Mouse (Mus musculus) central nervous system, embryonic 11.5 days (tissue): ENCODE measurements around the gene Fndc8. TPM values are rescaled to one million over a fixed set of nuclear protein-coding genes. Genes with fewer than 3 reads are reported as not detected.

Experiments used
- polyA plus RNA-seq: library from polyadenylated mRNA; depleted of rRNA; stranded (reverse); fragments of >200 nt; gene quantifications from 2 replicates; pipeline ENCODE4 v1.2.3, GENCODE M21; 2012; rRNA removed

Gene Fndc8
- 0.04 TPM in 1 of 2 replicates, not detected in the other for polyA plus RNA-seq

GRCm38 (mm10) chr11:82891936-82892335 is at the start of gene Fndc8:
Gene Fndc8, plus strand, starts transcription at chr11:82892124.

DNA sequence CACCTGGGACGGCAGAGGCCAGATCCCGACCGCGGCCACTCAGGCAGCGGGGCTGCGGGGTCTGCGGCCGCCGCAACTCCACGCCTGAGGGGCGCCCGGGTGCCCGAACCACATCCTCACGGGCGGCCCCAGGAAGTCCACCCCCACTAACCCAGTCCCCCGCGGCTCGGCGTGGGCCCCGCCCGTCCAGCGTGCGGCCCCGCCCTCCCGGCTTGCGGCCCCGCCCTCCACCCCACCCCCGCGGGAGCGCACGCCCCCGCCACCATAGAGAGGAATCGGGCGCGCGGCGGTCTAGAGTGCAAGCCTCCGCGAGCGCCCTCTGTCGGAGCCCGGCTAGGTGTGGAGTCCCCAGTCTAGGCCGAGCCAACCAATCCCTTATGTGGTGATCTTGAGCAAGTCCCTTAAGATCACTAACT is 20.9 kb upstream of the Fndc8 start, which contains the start of gene Rffl:
Gene Rffl, minus strand, starts transcription at position 180 of the 416 bp plus-strand sequence.

GRCm38 (mm10) chr11:82890342-82890762 is 1.6 kb upstream of the Fndc8 start, which contains the start of gene Rad51d:
Gene Rad51d, minus strand, starts transcription at chr11:82890614.

DNA sequence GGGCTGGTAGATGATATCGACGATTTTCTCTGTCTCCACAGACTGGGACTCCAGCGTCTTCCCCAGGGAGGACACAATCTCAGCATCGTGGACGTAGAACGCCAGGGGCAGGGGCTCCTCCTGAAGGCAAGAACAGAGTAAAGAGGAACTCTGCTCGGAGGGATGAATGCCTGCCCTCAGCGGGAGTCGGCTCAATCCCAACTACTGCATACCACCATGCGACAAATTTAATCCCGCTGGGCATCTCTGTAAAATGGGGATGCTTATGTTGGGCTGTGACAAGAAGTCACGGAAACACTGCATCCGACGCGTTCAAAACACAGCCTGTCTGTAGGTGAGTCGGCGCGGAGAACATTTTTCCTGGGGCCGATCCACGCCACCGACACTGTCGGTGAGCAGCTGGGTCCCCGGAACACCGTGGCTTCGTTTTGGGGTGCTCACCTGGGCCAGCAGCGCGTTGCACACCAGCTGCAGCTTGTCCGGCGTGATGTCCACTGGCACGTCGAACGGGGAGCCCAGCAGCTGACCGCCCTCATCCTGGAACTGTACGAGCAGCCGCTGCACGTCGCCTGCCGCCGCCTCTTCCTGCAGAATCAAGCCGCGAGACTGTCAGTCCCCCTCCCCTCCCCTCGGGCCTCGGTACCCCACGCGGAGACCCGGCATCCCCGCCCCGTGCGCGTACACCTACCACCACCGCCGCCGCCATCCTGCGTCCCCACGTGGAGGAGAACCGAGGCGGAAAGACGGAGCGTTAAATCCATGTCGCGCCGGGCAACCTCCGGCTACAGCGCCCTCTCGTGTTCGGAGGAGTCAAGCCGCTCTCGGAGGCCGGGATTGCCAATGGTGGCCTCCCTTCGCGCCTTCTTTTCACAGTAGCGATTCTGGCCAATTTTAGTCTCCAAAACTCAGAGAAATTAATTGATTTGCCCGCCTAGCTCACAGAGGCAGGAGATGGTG is 16.0 kb downstream of the Fndc8 start, which contains the start of gene Nle1:
Gene Nle1, minus strand, starts transcription at position 761 of the 957 bp plus-strand sequence.

DNA sequence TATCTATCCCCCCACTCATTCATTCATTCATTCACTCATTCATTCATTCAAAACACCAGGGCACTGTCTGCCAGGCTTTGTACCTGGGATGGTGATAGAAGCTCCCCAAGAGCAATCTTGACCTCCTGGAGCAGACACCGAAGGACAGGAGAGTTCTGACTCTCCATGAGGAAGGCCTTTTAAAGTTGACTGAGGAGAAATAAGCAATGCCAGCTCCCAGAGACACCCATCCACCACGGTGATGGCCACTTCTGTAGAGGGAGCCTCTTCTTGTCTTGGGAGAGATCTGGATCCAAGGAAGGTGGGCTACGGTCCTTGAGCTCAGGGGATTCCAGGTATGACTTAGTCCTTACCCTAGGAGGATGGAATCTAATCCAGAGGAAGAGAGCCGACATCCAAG is 18.3 kb downstream of the Fndc8 start, which contains the start of gene Unc45b:
Gene Unc45b, plus strand, starts transcription at position 301 of the 400 bp plus-strand sequence.

Other genes starting within 250 kb of the Fndc8 start
- 0.32 and 0.37 TPM in 2 replicates for gene Cct6b, start 127.8 kb upstream of the Fndc8 start, polyA plus RNA-seq
- 20.6 and 37.9 TPM in 2 replicates for gene Zfp830, start 127.8 kb upstream of the Fndc8 start, polyA plus RNA-seq
- gene Lig3, start 111.0 kb upstream of the Fndc8 start, polyA plus RNA-seq = 42.7 and 49.0 TPM in 2 replicates
- 6.0 and 7.9 TPM in 2 replicates for gene Rffl, start 20.9 kb upstream of the Fndc8 start, polyA plus RNA-seq
- gene Rad51d, start 1.5 kb upstream of the Fndc8 start, polyA plus RNA-seq = 12.1 and 12.5 TPM in 2 replicates
- gene Nle1, start 16.3 kb downstream of the Fndc8 start, polyA plus RNA-seq = 46.6 and 61.5 TPM in 2 replicates
- gene Unc45b, start 18.4 kb downstream of the Fndc8 start, polyA plus RNA-seq = 2.1 and 7.7 TPM in 2 replicates
- 0.71 and 0.74 TPM in 2 replicates for gene Slfn5, start 59.2 kb downstream of the Fndc8 start, polyA plus RNA-seq
- gene Slfn9, start 99.7 kb downstream of the Fndc8 start, polyA plus RNA-seq = 6.4 and 8.4 TPM in 2 replicates
- 0.17 and 0.22 TPM in 2 replicates for gene Slfn8, start 128.7 kb downstream of the Fndc8 start, polyA plus RNA-seq
- 1.1 and 1.7 TPM in 2 replicates for gene Slfn2, start 173.0 kb downstream of the Fndc8 start, polyA plus RNA-seq
- gene Slfn1, start 224.7 kb downstream of the Fndc8 start, polyA plus RNA-seq = 0.02 TPM in 1 of 2 replicates, not detected in the other